Mouse (Mus musculus) small intestine, adult 2 months (tissue): ENCODE measurements around the gene Fam221b. TPM values are rescaled to one million over a fixed set of nuclear protein-coding genes. Genes with fewer than 3 reads are reported as not detected.

Experiments used
- H3K27ac ChIP-seq: fragments of 200-500 bp; 2 replicates; pipeline ENCODE4 v1.5.1; 2012; ENCODE audit warnings: low read depth, low read length, control low read depth, inconsistent platforms; ENCODE audit not compliant: insufficient read depth
- H3K27me3 ChIP-seq: fragments of 200-500 bp; 2 replicates; pipeline ENCODE4 v1.6.1; 2012; ENCODE audit warnings: mild to moderate bottlenecking, moderate library complexity, low read length, inconsistent platforms; ENCODE audit not compliant: control insufficient read depth, insufficient read depth
- H3K36me3 ChIP-seq: fragments of 200-500 bp; 2 replicates; pipeline ENCODE4 v1.6.1; 2012; ENCODE audit warnings: mild to moderate bottlenecking, low read length, control low read depth, inconsistent platforms; ENCODE audit not compliant: control insufficient read depth, insufficient read depth
- H3K4me1 ChIP-seq: fragments of 200-500 bp; 2 replicates; pipeline ENCODE4 v1.6.1; 2012; ENCODE audit warnings: low read length, inconsistent platforms, mixed read lengths; ENCODE audit not compliant: control insufficient read depth, insufficient read depth, insufficient read length
- H3K4me3 ChIP-seq: fragments of 200-500 bp; 2 replicates; pipeline ENCODE4 v1.5.1; 2012; ENCODE audit warnings: low read depth, mild to moderate bottlenecking, control low read depth, inconsistent platforms, low read length, moderate library complexity
- CTCF ChIP-seq: fragments of 200-500 bp; IDR thresholded peaks from 2 replicates; pipeline ENCODE4 v1.5.1; 2012; ENCODE audit warnings: low read depth, mild to moderate bottlenecking, control low read depth, inconsistent platforms, low read length, moderate library complexity, mixed read lengths; ENCODE audit not compliant: insufficient replicate concordance, insufficient read length; ENCODE audit errors: extremely low read depth
- POLR2A ChIP-seq: fragments of 200-500 bp; IDR thresholded peaks from 2 replicates; pipeline ENCODE4 v1.6.1; 2012; ENCODE audit warnings: low read depth, mild to moderate bottlenecking, control low read depth, inconsistent platforms, low read length, moderate library complexity
- WGBS: fragments of 180-500 bp; shearing (Covaris S2); methylation state at CpG from one replicate; pipeline ENCODE4 v1.1.7; 2018; 5-methylcytosine and 5-hydroxymethylcytosine counted together
- polyA plus RNA-seq: library from polyadenylated mRNA; depleted of rRNA; stranded (reverse); fragments of >200 nt; gene quantifications from 2 replicates; pipeline ENCODE4 v1.2.3, GENCODE M21; 2012

Fam221b gene
- polyA plus RNA-seq, 1 experiment, result not detected

GRCm38 (mm10) chr4:43700707-43701106 is 31.8 kb upstream of the Fam221b start, which contains the start of gene Olfr70:
TSS of gene Olfr70 (minus strand) at chr4:43700807.
- Histone ChIP-seq H3K4me1 (no peaks in the 10 kb centered on the region), H3K27me3 (no peaks in the 10 kb centered on the region), H3K4me3 (no peak within 1 kb of the TSS), H3K36me3 (no peaks in the 10 kb centered on the region), H3K27ac (no peak within 1 kb of the TSS)
- TF ChIP-seq CTCF (no peak), POLR2A (no peak)
- WGBS, result 75% methylated on average over 6 of the region's 6 CpGs

- Histone ChIP-seq H3K36me3 (no peaks in the 10 kb centered on the region), H3K27ac (no peak overlapping the region), H3K4me1 (peaks cover 5% of the 10 kb centered on the region), H3K4me3 (no peak overlapping the region), H3K27me3 (no peaks in the 10 kb centered on the region)
- 93% methylated on average over 13 of the region's 13 CpGs for WGBS
- TF ChIP-seq CTCF (no peak), POLR2A (no peak)
Measured at GRCm38 (mm10) chr4:43696561-43696960, 27.6 kb upstream of the Fam221b start.

DNA sequence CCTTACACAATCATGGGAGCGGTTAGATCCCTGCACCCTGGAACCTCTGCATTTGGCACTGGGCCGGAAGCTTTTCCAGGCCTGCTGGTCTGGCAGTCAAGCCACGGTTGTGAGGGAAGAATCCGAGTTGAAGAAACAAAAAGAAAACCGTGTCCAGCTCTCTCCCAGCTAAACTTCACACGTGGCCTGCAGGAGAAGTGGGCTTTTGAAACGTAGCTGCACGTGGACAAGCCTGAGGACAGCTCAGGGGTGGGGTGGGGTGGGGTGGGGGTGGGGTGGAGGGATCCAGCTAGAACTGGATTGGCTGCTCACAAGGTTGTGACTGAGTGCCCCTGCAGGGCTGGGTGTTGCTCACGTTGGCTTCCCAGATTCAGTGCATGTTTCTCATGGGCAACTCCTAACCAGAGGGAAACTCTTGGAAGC is 26.3 kb upstream of the Fam221b start:
- H3K27ac ChIP-seq, result no peak overlapping the region
- H3K27me3 ChIP-seq, result no peaks in the 10 kb centered on the region
- no peak overlapping the region for H3K4me3 ChIP-seq
- H3K4me1 ChIP-seq, result peaks cover 5% of the 10 kb centered on the region
- H3K36me3 ChIP-seq, result no peaks in the 10 kb centered on the region
- 11% methylated on average over 9 of the region's 9 CpGs for WGBS
- TF ChIP-seq POLR2A (no peak), CTCF (no peak)

DNA sequence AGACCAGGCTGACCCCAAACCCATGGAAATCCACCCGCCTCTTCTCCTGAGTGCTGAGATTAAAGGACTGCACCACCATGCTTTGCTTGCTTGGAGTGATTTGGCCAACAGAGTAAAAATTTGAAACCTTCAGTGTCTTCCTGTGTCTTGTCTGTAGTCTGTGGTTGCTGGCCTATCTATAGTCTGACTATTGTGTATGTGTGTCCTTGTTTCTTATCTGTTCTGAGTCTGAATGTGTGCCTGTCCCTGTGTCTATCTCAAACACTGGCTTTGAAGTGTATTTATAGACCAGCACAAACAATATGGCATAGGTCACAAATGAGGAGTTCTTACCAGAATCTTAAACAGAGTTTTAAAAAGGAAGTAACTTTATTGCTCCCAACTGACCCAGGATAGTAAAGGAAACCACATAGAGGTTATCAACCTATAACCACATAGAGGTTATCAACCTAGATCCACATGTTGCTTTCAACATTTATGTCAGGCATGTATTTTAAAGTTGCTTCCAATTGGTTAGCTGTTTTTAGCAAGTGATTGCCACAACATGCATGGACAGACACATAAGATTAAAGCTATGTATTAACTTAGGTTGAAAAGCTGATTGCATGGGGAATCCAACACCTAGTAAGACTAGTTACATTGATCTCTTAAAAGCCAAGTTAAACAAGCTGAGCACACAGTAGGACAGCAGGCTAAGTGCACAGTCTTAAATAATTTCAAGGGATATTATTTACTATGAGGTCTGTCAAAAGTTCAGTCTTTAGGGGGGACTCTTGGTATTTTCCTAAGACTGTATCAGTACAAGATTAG is 25.7 kb upstream of the Fam221b start:
- peaks cover 5% of the 10 kb centered on the region for H3K4me1 ChIP-seq
- TF ChIP-seq CTCF, result no peak
- no peak for TF ChIP-seq POLR2A
- WGBS, result 79% methylated on average over 1 of the region's 1 CpGs
- no peak overlapping the region for H3K4me3 ChIP-seq
- H3K27ac ChIP-seq, result no peak overlapping the region
- no peaks in the 10 kb centered on the region for H3K36me3 ChIP-seq
- H3K27me3 ChIP-seq, result no peaks in the 10 kb centered on the region

DNA sequence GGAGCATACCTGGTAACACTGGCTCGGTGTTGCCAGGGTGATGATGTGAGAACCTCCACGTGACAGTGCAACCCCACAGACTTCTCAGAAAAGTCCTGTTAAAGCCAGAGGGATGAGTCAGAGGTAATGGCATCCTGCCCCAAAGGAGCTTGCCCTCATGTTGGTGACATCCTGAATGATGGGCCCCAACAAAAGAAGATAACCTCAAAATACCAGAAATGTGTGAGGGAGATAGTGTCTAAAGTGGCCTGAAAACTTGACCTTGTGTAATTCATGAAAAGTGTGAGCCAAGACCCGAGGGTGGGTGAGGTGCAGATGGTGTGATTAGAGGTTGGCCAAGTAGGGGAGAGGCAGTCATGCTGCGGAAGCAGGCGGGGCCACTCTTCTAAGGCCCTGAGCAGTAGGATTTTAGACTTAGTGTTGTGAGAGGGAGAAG is 24.9 kb upstream of the Fam221b start:
- Histone ChIP-seq H3K4me1 (peaks cover 5% of the 10 kb centered on the region), H3K27ac (no peak overlapping the region), H3K36me3 (no peaks in the 10 kb centered on the region), H3K27me3 (no peaks in the 10 kb centered on the region), H3K4me3 (no peak overlapping the region)
- WGBS, result 59% methylated on average over 5 of the region's 5 CpGs
- TF ChIP-seq CTCF (no peak), POLR2A (no peak)

DNA sequence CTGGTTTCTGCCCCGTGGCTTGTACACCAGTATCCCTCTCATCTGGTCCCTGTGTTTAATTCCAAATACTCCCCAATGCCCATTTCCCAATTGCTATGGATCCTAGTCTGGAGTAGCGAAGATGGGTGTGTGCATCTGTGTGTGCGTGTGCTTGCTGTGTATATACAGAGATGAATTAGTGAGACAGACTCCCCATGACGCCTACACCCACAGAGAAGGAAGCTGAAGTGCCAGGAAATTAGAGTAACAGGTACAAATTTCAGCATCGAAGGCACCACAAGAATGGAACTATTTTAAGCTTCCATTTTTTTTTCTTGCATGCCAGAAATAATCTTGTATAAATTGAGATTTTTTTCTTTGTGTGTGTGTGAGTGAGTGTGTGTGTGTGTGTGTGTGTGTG is 22.1 kb upstream of the Fam221b start:
- H3K4me1 ChIP-seq, result peaks cover 5% of the 10 kb centered on the region
- H3K36me3 ChIP-seq, result no peaks in the 10 kb centered on the region
- TF ChIP-seq CTCF (no peak), POLR2A (no peak)
- 76% methylated on average over 5 of the region's 5 CpGs for whole genome bisulfite sequencing
- no peaks in the 10 kb centered on the region; the same call in 1 of the 2 replicates for H3K27me3 ChIP-seq
- no peak overlapping the region for H3K4me3 ChIP-seq
- no peak overlapping the region for H3K27ac ChIP-seq

- H3K4me1 ChIP-seq, result peaks cover under 1% of the 10 kb centered on the region; the same call in 1 of the 2 replicates
- no peaks in the 10 kb centered on the region; the same call in 1 of the 2 replicates for H3K27me3 ChIP-seq
- no peaks in the 10 kb centered on the region for H3K36me3 ChIP-seq
- no peak overlapping the region for H3K27ac ChIP-seq
- TF ChIP-seq CTCF (no peak), POLR2A (no peak)
- H3K4me3 ChIP-seq, result no peak overlapping the region
- WGBS, result 97% methylated on average over 17 of the region's 17 CpGs
Measured at GRCm38 (mm10) chr4:43690021-43690420, 21.1 kb upstream of the Fam221b start.
